Mouse (Mus musculus) neural tube, embryonic 15.5 days (tissue): Measurements from ENCODE around the gene Vmn1r139. TPM values are rescaled to one million over a fixed set of nuclear protein-coding genes. Genes with fewer than 3 reads are reported as not detected.
"Not testable (repeated sequence)": the region's sequence is repeated elsewhere in the genome, so short reads cannot be mapped to it uniquely, and the experiment has no call there.

Experiments
- ATAC-seq: fragments of 200-750 bp; cut with Nextera tagmentation; 2 replicates; pipeline ENCODE4 v1.8.0; 2017; ENCODE audit warnings: mild to moderate bottlenecking, moderate TSS enrichment, moderate library complexity; ENCODE audit not compliant: low FRiP score
- H3K27ac ChIP-seq: fragments of 300-500 bp; sonication (generic); replicated peaks from 2 replicates; pipeline ENCODE4 v1.5.1; 2015; ENCODE audit warnings: mild to moderate bottlenecking, inconsistent platforms
- H3K27me3 ChIP-seq: fragments of 300-500 bp; sonication (generic); replicated peaks from 2 replicates; pipeline ENCODE4 v1.6.1; 2015; ENCODE audit warnings: inconsistent platforms
- H3K36me3 ChIP-seq: fragments of 300-500 bp; sonication (generic); 2 replicates; pipeline ENCODE4 v1.6.1; 2015; ENCODE audit warnings: inconsistent platforms
- H3K4me1 ChIP-seq: fragments of 300-500 bp; sonication (generic); 2 replicates; pipeline ENCODE4 v1.6.1; 2015; ENCODE audit warnings: inconsistent platforms
- H3K4me2 ChIP-seq: fragments of 300-500 bp; sonication (generic); 2 replicates; pipeline ENCODE4 v1.6.1; 2015; ENCODE audit warnings: inconsistent platforms, mild to moderate bottlenecking, moderate library complexity
- H3K4me3 ChIP-seq: fragments of 300-500 bp; sonication (generic); replicated peaks from 2 replicates; pipeline ENCODE4 v1.5.1; 2015; ENCODE audit warnings: mild to moderate bottlenecking, inconsistent platforms
- H3K9ac ChIP-seq: fragments of 300-500 bp; sonication (generic); replicated peaks from 2 replicates; pipeline ENCODE4 v1.6.1; 2015; ENCODE audit warnings: mild to moderate bottlenecking, inconsistent platforms
- H3K9me3 ChIP-seq: fragments of 300-500 bp; sonication (generic); replicated peaks from 2 replicates; pipeline ENCODE4 v1.6.1; 2016; ENCODE audit warnings: inconsistent platforms
- WGBS: fragments of 180-500 bp; shearing (Covaris S2); methylation state at CpG from one replicate; pipeline ENCODE4 v1.1.7; 2015; ENCODE audit warnings: mixed read lengths; 5-methylcytosine and 5-hydroxymethylcytosine counted together
- polyA plus RNA-seq: library from polyadenylated mRNA; unstranded; fragments of >200 nt; fragmentation: Nextera tagmentation; extraction: Ambion mirVana; gene quantifications from 2 replicates; pipeline ENCODE4 v1.2.1, GENCODE M21; 2015

Gene Vmn1r139
- polyA plus RNA-seq: not detected in 2 replicates

DNA sequence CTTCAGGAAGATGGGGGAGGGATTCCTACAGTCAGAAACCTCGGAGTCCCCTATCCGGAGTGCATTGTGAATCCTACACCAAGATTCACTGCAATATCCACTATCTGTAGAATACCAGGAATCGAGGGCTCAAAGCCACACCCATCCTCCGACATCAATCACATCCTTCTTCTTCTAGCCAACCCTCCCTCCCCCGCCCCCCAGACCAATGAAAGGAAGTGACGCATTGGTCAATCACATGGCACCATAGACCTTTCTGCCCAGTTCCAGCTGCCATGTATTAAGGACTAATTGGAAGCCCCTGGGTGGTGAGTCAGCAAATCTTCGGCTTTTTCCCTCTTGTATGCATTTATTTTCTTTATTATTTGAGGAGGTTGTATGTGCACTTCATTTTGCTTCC is at the start of gene Vmn1r139:
TSS of gene Vmn1r139 (plus strand) at position 301 of the 400 bp plus-strand sequence.
- H3K4me2 ChIP-seq, H3K4me1 ChIP-seq, H3K27ac ChIP-seq, H3K4me3 ChIP-seq, H3K9me3 ChIP-seq, ATAC-seq, H3K9ac ChIP-seq, H3K27me3 ChIP-seq, H3K36me3 ChIP-seq: not testable (repeated sequence)
- no CpG with 5 or more reads among the region's 7 CpGs for WGBS

DNA sequence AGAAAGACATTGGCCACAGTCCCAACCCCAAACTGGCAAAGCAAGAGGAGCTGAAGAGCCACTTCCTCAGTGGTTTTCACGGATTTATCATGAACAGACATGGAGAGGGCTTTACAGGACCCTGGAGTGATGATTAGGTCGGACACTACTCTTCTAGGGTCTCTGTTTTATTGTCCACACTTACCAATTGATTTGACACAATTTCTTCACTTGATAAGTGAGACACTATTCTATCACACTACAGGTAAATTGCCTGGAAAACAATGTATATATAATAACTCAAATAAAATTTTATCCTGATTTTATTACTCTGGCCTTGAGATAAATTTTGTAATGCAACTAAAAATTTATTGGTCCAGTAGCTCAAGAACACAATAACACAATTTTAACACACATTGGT is 40.1 kb upstream of the Vmn1r139 start, which contains the start of gene Vmn1r138:
TSS of gene Vmn1r138 (minus strand) at position 101 of the 400 bp plus-strand sequence.
- not testable (repeated sequence) for H3K27ac ChIP-seq, H3K36me3 ChIP-seq, H3K4me2 ChIP-seq, H3K9me3 ChIP-seq, H3K27me3 ChIP-seq, H3K4me1 ChIP-seq, ATAC-seq, H3K4me3 ChIP-seq, H3K9ac ChIP-seq
- no CpG with 5 or more reads among the region's 2 CpGs for WGBS

DNA sequence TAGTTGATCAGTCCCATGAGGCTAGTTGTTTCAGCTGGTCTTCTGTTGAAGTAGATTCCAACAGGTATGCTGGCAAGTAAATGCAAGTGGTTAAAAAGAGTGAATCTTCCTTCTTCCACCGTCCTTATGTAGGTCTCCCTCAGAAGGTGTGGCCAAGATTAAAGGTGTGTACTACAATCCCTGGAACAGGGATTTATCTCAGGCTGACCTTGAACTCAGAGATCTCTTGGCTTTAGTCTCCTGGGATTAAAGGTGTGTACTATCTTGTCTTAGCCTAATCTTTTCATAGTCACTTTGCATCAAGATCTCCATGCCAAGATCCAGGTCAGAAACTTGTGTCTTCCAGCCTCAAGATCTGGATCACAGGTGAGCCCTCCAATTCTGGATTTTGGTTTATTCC is 12.7 kb upstream of the Vmn1r139 start, which contains the start of gene Gm6176:
TSS of gene Gm6176 (minus strand) at position 101 of the 400 bp plus-strand sequence.
- WGBS: no CpG with 5 or more reads among the region's 1 CpGs
- not testable (repeated sequence) for ATAC-seq, H3K4me1 ChIP-seq

GRCm38 (mm10) chr7:22118145-22118544 is 49.3 kb downstream of the Vmn1r139 start, which contains the start of gene Gm16451:
Gene Gm16451 (minus strand): TSS chr7:22118245.
- no CpG with 5 or more reads among the region's 2 CpGs for WGBS
- not testable (repeated sequence) for H3K27ac ChIP-seq, H3K27me3 ChIP-seq, H3K9me3 ChIP-seq, ATAC-seq, H3K4me1 ChIP-seq, H3K36me3 ChIP-seq, H3K9ac ChIP-seq, H3K4me3 ChIP-seq, H3K4me2 ChIP-seq

More for the DNA sequence above, 12.7 kb upstream of the Vmn1r139 start, which contains the start of gene Gm6176:
- not testable (repeated sequence) for H3K4me2 ChIP-seq, H3K4me3 ChIP-seq, H3K9ac ChIP-seq, H3K27me3 ChIP-seq, H3K36me3 ChIP-seq, H3K9me3 ChIP-seq, H3K27ac ChIP-seq

- no CpG with 5 or more reads among the region's 5 CpGs for WGBS
- ATAC-seq: not testable (repeated sequence)
Measured at GRCm38 (mm10) chr7:22134641-22135040, 65.8 kb downstream of the Vmn1r139 start, which contains the start of gene Gm10666. Gene Gm10666 (minus strand): TSS chr7:22134741.

More at GRCm38 (mm10) chr7:22134641-22135040, 65.8 kb downstream of the Vmn1r139 start, which contains the start of gene Gm10666:
- not testable (repeated sequence) for H3K4me1 ChIP-seq, H3K36me3 ChIP-seq, H3K4me2 ChIP-seq, H3K27ac ChIP-seq, H3K27me3 ChIP-seq, H3K9me3 ChIP-seq, H3K9ac ChIP-seq, H3K4me3 ChIP-seq

Other genes with a start within 250 kb of the Vmn1r139 start
- not detected in 2 replicates for gene Vmn1r135, start 236.7 kb upstream of the Vmn1r139 start, polyA plus RNA-seq
- gene Gm5725, start 224.8 kb upstream of the Vmn1r139 start, polyA plus RNA-seq: not detected in 2 replicates
- not detected in 2 replicates for gene Gm5891, start 147.8 kb upstream of the Vmn1r139 start, polyA plus RNA-seq
- not detected in 2 replicates for gene Vmn1r137, start 74.5 kb upstream of the Vmn1r139 start, polyA plus RNA-seq
- gene Vmn1r138, start 40.2 kb upstream of the Vmn1r139 start, polyA plus RNA-seq: not detected in 2 replicates
- gene Gm6176, start 12.8 kb upstream of the Vmn1r139 start, polyA plus RNA-seq: not detected in 2 replicates
- not detected in 2 replicates for gene Gm16451, start 49.2 kb downstream of the Vmn1r139 start, polyA plus RNA-seq
- not detected in 2 replicates for gene Gm10666, start 65.7 kb downstream of the Vmn1r139 start, polyA plus RNA-seq
- gene Vmn1r142, start 95.0 kb downstream of the Vmn1r139 start, polyA plus RNA-seq: not detected in 2 replicates
- gene Vmn1r143, start 120.3 kb downstream of the Vmn1r139 start, polyA plus RNA-seq: not detected in 2 replicates
- gene Gm8653, start 132.2 kb downstream of the Vmn1r139 start, polyA plus RNA-seq: not detected in 2 replicates
- gene Gm8453, start 160.4 kb downstream of the Vmn1r139 start, polyA plus RNA-seq: not detected in 2 replicates